Mouse (Mus musculus) forebrain, embryonic 13.5 days (tissue): ENCODE results near the gene Nek9. TPM values are rescaled to one million over a fixed set of nuclear protein-coding genes. Genes with fewer than 3 reads are reported as not detected.

ENCODE experiments used
- ATAC-seq: fragments of 200-750 bp; cut with Nextera tagmentation; 2 replicates; pipeline ENCODE4 v1.8.0; 2017
- H3K27ac ChIP-seq: fragments of 300-500 bp; sonication (generic); 2 replicates; pipeline ENCODE4 v1.5.1; 2015; ENCODE audit warnings: inconsistent platforms, mild to moderate bottlenecking, moderate library complexity
- H3K27me3 ChIP-seq: fragments of 300-500 bp; sonication (generic); 2 replicates; pipeline ENCODE4 v1.6.1; 2015; ENCODE audit warnings: mild to moderate bottlenecking, inconsistent platforms
- H3K36me3 ChIP-seq: fragments of 300-500 bp; sonication (generic); 2 replicates; pipeline ENCODE4 v1.6.1; 2015; ENCODE audit warnings: mild to moderate bottlenecking, inconsistent platforms; ENCODE audit not compliant: poor library complexity, severe bottlenecking
- H3K4me1 ChIP-seq: fragments of 300-500 bp; sonication (generic); 2 replicates; pipeline ENCODE4 v1.6.1; 2015; ENCODE audit warnings: inconsistent platforms
- H3K4me2 ChIP-seq: fragments of 300-500 bp; sonication (generic); 2 replicates; pipeline ENCODE4 v1.6.1; 2015; ENCODE audit warnings: inconsistent platforms, mild to moderate bottlenecking, moderate library complexity
- H3K4me3 ChIP-seq: fragments of 300-500 bp; sonication (generic); 2 replicates; pipeline ENCODE4 v1.5.1; 2015; ENCODE audit warnings: mild to moderate bottlenecking, inconsistent platforms
- H3K9ac ChIP-seq: fragments of 300-500 bp; sonication (generic); 2 replicates; pipeline ENCODE4 v1.6.1; 2015; ENCODE audit warnings: mild to moderate bottlenecking, inconsistent platforms
- H3K9me3 ChIP-seq: fragments of 300-500 bp; sonication (generic); replicated peaks from 2 replicates; pipeline ENCODE4 v1.6.1; 2016; ENCODE audit warnings: inconsistent platforms
- WGBS: fragments of 180-500 bp; shearing (Covaris S2); methylation state at CpG from one replicate; pipeline ENCODE4 v1.1.7; 2015; 5-methylcytosine and 5-hydroxymethylcytosine counted together
- polyA plus RNA-seq: library from polyadenylated mRNA; unstranded; fragments of >200 nt; fragmentation: Nextera tagmentation; extraction: Ambion mirVana; gene quantifications from 2 replicates; pipeline ENCODE4 v1.2.1, GENCODE M21; 2015

The Nek9 gene
- polyA plus RNA-seq = 13.4 and 15.6 TPM in 2 replicates

GRCm38 (mm10) chr12:85339243-85339729, at the start of gene Nek9:
Gene Nek9, minus strand, starts transcription at chr12:85339362.
- H3K4me1 ChIP-seq = peaks cover 26% of the 10 kb centered on the region
- peak within 1 kb of the TSS; percentile 78 for H3K27ac ChIP-seq
- under 1% methylated on average over 36 of the region's 36 CpGs for WGBS
- H3K9me3 ChIP-seq = no peaks in the 10 kb centered on the region
- H3K27me3 ChIP-seq = no peaks in the 10 kb centered on the region
- peak within 1 kb of the TSS; percentile 95 for H3K9ac ChIP-seq
- H3K36me3 ChIP-seq = peaks cover 37% of the 10 kb centered on the region
- peak; percentile 88 for ATAC-seq
- H3K4me2 ChIP-seq = peak within 1 kb of the TSS; percentile 78
- peak within 1 kb of the TSS; percentile 94 for H3K4me3 ChIP-seq

GRCm38 (mm10) chr12:85385995-85386375, 46.8 kb upstream of the Nek9 start:
- H3K4me2 ChIP-seq = no peak overlapping the region
- 61% methylated on average over 5 of the region's 5 CpGs for WGBS
- H3K36me3 ChIP-seq = no peaks in the 10 kb centered on the region
- no peaks in the 10 kb centered on the region for H3K4me1 ChIP-seq
- ATAC-seq = no peak
- no peaks in the 10 kb centered on the region for H3K9me3 ChIP-seq
- H3K27ac ChIP-seq = no peak overlapping the region
- H3K27me3 ChIP-seq = no peaks in the 10 kb centered on the region
- no peak overlapping the region for H3K4me3 ChIP-seq
- H3K9ac ChIP-seq = no peak overlapping the region

DNA sequence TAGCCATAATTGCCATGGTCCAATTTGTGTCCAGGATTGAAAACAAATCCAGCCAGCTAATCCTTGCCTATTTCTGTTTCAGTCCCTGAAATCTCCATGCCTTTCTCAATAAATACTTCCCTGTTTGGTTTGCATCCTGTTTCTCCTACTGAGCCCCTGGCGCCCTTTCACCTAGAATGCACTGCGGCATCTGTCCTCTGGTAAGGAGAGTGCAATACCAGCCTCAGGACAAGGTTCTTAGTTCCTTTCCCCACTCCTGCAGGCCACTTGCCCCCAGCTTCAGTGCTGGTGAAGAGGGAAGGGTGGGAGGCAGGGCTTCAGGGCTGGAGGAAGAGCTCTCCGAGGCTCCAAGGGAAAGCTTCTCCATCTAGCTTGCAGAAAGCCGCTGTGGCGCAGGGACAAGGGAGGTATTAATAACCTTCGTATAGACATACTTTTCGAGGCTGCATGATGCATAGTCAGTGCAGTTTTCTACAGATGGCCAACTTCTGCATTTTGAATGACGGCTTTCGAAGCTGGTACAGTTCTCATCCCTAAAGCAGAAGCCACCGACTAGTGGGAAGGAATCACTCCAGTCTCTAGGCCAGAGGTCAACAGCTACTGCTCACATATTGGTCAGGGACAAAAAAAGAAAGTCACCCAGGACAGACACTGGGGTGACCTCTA, 46.3 kb upstream of the Nek9 start:
- H3K27ac ChIP-seq = no peak overlapping the region
- WGBS = 82% methylated on average over 10 of the region's 10 CpGs
- no peak for ATAC-seq

DNA sequence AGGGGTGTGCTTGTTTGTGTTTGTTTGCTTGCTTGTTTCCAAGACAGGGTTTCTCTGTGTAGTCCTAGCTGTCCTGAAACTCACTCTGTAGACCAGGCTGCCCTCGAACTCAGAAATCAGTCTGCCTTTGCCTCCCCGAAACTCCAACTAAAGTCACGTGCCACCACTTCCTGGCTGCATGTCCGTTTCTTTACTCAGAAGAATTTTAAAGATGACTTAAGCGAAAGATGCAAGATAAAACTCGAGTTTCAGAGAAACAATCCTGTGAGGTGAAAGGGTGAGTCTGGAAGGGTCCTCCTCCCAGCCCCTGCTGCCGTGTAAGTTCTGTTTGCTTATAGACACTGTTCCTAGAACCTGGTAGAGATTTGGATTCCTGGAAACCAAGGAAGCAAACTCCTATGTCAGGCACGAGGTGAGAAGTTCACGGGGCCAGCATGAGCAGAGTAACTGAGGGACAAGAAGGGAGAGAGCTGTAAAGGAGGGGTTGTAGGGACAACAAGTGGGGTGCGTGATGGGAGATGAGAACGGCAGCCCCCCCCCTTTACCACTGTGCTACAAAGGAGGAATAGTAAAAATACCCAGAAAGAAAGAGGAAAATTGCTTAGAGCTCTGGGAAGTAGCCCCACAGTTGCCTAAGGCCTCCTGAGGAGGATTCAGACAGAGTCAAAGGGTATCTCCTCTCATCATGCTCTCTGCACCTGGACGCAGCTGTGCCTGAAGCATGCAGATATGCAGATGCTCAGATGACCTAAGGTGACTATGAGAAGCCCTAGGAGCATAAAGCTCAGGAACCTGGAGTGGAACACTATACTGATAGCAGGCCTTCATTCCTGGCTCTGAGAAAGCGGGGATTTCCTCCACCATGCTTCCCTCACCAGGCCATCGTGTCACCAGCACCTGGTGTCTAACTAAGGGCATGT, 43.9 kb upstream of the Nek9 start:
- Histone ChIP-seq H3K9ac (no peak overlapping the region), H3K4me3 (no peak overlapping the region), H3K27ac (no peak overlapping the region), H3K4me2 (no peak overlapping the region), H3K36me3 (no peaks in the 10 kb centered on the region), H3K27me3 (no peaks in the 10 kb centered on the region), H3K4me1 (no peaks in the 10 kb centered on the region), H3K9me3 (no peaks in the 10 kb centered on the region)
- ATAC-seq = no peak
- WGBS = 84% methylated on average over 14 of the region's 14 CpGs

More for the DNA sequence above, 46.3 kb upstream of the Nek9 start:
- H3K4me3 ChIP-seq = no peak overlapping the region
- H3K36me3 ChIP-seq = no peaks in the 10 kb centered on the region
- no peaks in the 10 kb centered on the region for H3K4me1 ChIP-seq
- H3K9ac ChIP-seq = no peak overlapping the region
- no peaks in the 10 kb centered on the region for H3K9me3 ChIP-seq
- H3K27me3 ChIP-seq = no peaks in the 10 kb centered on the region
- no peak overlapping the region for H3K4me2 ChIP-seq

GRCm38 (mm10) chr12:85381570-85381969, 42.4 kb upstream of the Nek9 start:
- WGBS = 89% methylated on average over 6 of the region's 6 CpGs
- Histone ChIP-seq H3K4me3 (no peak overlapping the region), H3K27me3 (no peaks in the 10 kb centered on the region), H3K4me1 (no peaks in the 10 kb centered on the region), H3K27ac (no peak overlapping the region), H3K4me2 (no peak overlapping the region), H3K36me3 (no peaks in the 10 kb centered on the region), H3K9me3 (no peaks in the 10 kb centered on the region), H3K9ac (no peak overlapping the region)
- no peak for ATAC-seq

DNA sequence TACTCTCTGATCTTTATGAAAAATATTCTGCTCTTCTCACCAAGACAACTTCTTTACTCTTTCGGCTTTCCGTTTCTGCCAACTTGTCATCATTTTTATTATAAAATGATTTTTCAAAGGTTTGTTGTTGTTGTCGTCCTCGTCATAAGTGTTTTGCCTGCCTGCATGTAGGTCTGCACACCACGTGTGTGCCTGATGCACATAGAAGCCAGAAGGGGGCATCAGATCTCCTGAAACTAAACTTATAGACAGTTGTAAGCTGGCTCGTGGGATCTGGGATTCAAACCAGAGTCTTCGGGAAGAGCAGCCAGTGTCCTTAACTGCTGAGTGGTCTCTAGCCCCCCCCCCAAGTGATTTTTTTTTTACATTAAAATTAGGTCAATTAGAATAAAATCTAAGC, 41.8 kb upstream of the Nek9 start:
- no peaks in the 10 kb centered on the region for H3K9me3 ChIP-seq
- no peak overlapping the region for H3K27ac ChIP-seq
- H3K9ac ChIP-seq = no peak overlapping the region
- H3K4me3 ChIP-seq = no peak overlapping the region
- ATAC-seq = no peak
- H3K4me2 ChIP-seq = no peak overlapping the region
- no peaks in the 10 kb centered on the region for H3K27me3 ChIP-seq
- WGBS = 78% methylated on average over 7 of the region's 7 CpGs
- no peaks in the 10 kb centered on the region for H3K36me3 ChIP-seq
- no peaks in the 10 kb centered on the region for H3K4me1 ChIP-seq

GRCm38 (mm10) chr12:85380308-85380707, 41.1 kb upstream of the Nek9 start:
- ATAC-seq = no peak
- no peaks in the 10 kb centered on the region for H3K27me3 ChIP-seq
- H3K4me3 ChIP-seq = no peak overlapping the region
- H3K4me1 ChIP-seq = no peaks in the 10 kb centered on the region
- no peak overlapping the region for H3K4me2 ChIP-seq
- no peaks in the 10 kb centered on the region for H3K36me3 ChIP-seq
- H3K9ac ChIP-seq = no peak overlapping the region
- no peaks in the 10 kb centered on the region for H3K9me3 ChIP-seq
- H3K27ac ChIP-seq = no peak overlapping the region
- 88% methylated on average over 1 of the region's 1 CpGs for WGBS

DNA sequence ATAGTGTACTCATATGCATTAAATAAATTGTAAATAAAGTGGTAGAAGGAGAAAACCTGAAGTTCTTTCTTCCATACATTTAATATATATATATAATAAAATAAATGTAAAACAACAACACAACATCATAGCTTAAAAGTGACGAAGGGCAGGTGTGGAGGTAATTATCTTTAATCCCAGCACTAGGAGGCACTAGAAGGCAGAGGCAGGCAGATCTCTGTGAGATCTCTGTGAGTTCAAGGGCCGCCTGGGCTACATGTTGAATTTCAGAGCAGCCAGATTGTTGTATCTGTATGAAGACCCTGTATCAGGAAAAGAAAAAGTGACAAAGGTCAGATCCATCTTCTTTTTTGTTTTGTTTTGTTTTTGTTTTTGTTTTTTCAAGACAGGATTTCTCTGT, 39.1 kb upstream of the Nek9 start:
- ATAC-seq = no peak
- Histone ChIP-seq H3K4me3 (no peak overlapping the region), H3K36me3 (no peaks in the 10 kb centered on the region), H3K9ac (no peak overlapping the region), H3K27ac (no peak overlapping the region), H3K4me1 (peaks cover 6% of the 10 kb centered on the region), H3K27me3 (no peaks in the 10 kb centered on the region), H3K9me3 (no peaks in the 10 kb centered on the region), H3K4me2 (no peak overlapping the region)
- WGBS = 86% methylated on average over 2 of the region's 2 CpGs

- WGBS = under 1% methylated on average over 35 of the region's 37 CpGs
- peak within 1 kb of the TSS; percentile 63 for H3K27ac ChIP-seq
- H3K9me3 ChIP-seq = no peaks in the 10 kb centered on the region
- H3K4me1 ChIP-seq = peaks cover 29% of the 10 kb centered on the region
- peak; percentile 97 for ATAC-seq
- no peaks in the 10 kb centered on the region for H3K27me3 ChIP-seq
- peak within 1 kb of the TSS; percentile 94 for H3K4me3 ChIP-seq
- no peaks in the 10 kb centered on the region for H3K36me3 ChIP-seq
- peak within 1 kb of the TSS; percentile 96 for H3K9ac ChIP-seq
- H3K4me2 ChIP-seq = peak within 1 kb of the TSS; percentile 78
Measured at GRCm38 (mm10) chr12:85374561-85375272, 35.6 kb upstream of the Nek9 start, which contains the start of gene Tmed10. Gene Tmed10, minus strand, starts transcription at chr12:85374847.

DNA sequence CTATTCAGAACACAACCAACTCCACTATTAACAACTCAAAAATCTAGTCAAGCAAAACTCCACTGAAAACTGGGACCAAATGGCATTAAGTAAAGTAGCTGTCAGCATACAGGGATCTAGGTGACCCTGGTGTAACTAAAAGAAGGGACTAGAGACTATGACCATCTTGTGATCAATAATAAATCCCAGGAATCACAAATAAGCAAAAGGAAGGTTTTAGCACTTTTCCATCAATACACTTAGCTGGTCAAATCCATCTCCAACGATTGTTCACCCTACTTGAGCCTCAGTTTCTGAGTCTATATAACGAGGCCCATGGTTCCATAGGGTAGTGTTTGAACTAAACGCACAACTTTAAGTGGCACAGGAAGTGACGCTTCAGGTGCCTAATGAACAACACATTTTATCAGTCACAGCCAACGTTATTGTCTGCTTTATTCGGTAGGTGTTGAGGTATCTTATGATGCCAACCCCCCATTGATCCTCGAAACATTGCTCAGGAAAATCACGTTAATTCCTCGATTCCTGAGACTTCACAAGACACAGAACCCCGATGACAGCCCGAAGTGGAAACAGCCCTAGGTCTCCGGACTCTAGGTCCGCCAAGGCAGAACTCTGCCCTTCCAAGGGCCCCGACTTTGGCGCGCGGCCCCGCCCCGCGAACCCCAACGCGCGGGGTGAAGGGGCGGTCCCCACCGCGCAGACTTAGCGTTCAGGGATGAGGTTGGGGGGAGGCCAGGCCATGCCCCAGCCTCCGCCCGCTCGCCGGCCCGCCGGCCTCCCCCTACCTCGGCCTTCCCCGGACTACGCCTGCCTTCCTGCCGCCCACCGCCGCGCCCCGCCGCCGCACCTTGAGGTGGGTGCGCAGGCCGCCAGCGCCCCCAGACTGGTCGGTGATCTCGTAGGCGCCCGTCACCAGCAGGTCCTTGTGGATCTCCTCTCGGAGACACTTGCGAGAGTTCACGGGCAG, 34.7 kb upstream of the Nek9 start:
- H3K36me3 ChIP-seq = no peaks in the 10 kb centered on the region
- H3K4me3 ChIP-seq = peak overlapping the region; percentile 94
- peaks cover 29% of the 10 kb centered on the region for H3K4me1 ChIP-seq
- no peaks in the 10 kb centered on the region for H3K9me3 ChIP-seq
- H3K9ac ChIP-seq = peak overlapping the region; percentile 96
- H3K27me3 ChIP-seq = no peaks in the 10 kb centered on the region
- ATAC-seq = peak; percentile 64
- WGBS = 1% methylated on average over 41 of the region's 53 CpGs
- H3K4me2 ChIP-seq = peak overlapping the region; percentile 78
- peak overlapping the region; percentile 63 for H3K27ac ChIP-seq
